Mouse (Mus musculus): Measurements from ENCODE around the gene Gsg1.

Gene Gsg1

GRCm38 (mm10) chr6:135206909-135207308 lies 47.2 kb downstream of the Gsg1 start:
- DNase-seq (ENCODE audit: low spot score in 2 of 2), result no peak

- DNase-seq (ENCODE audit: low spot score in 2 of 2), result no peak
Measured at GRCm38 (mm10) chr6:135205802-135206201, 48.3 kb downstream of the Gsg1 start.

GRCm38 (mm10) chr6:135204869-135205268 lies 49.3 kb downstream of the Gsg1 start:
- no peak for DNase-seq (ENCODE audit: low spot score in 2 of 2)

GRCm38 (mm10) chr6:135203737-135204136 lies 50.4 kb downstream of the Gsg1 start:
- DNase-seq (ENCODE audit: low spot score in 2 of 2), result no peak

- DNase-seq (ENCODE audit: low spot score in 2 of 2), result no peak
Measured at GRCm38 (mm10) chr6:135202668-135203067, 51.5 kb downstream of the Gsg1 start.

GRCm38 (mm10) chr6:135200122-135200957 lies 53.8 kb downstream of the Gsg1 start:
- no peak for DNase-seq (ENCODE audit: low spot score in 2 of 2)

- no peak for DNase-seq (ENCODE audit: low spot score in 2 of 2)
Measured at GRCm38 (mm10) chr6:135198726-135199125, 55.4 kb downstream of the Gsg1 start.

- peak; percentile 90 to 95 for DNase-seq (ENCODE audit: low spot score in 2 of 2)
Measured at GRCm38 (mm10) chr6:135197921-135198532, 56.1 kb downstream of the Gsg1 start, which contains the start of the genes Fam234b and Hebp1. Fam234b (plus strand) TSS chr6:135197977. Hebp1 (minus strand) TSS chr6:135198022.

GRCm38 (mm10) chr6:135197446-135197845 lies 56.7 kb downstream of the Gsg1 start:
- DNase-seq (ENCODE audit: low spot score in 2 of 2), result no peak

- DNase-seq (ENCODE audit: low spot score in 2 of 2), result peak; percentile 57 to 75
Measured at GRCm38 (mm10) chr6:135196707-135197106, 57.4 kb downstream of the Gsg1 start.

GRCm38 (mm10) chr6:135194907-135195306 lies 59.2 kb downstream of the Gsg1 start:
- no peak for DNase-seq (ENCODE audit: low spot score in 2 of 2)

GRCm38 (mm10) chr6:135193733-135194132 lies 60.4 kb downstream of the Gsg1 start:
- no peak for DNase-seq (ENCODE audit: low spot score in 2 of 2)

- no peak for DNase-seq (ENCODE audit: low spot score in 2 of 2)
Measured at GRCm38 (mm10) chr6:135192993-135193392, 61.2 kb downstream of the Gsg1 start.

- DNase-seq (ENCODE audit: low spot score in 2 of 2), result no peak
Measured at GRCm38 (mm10) chr6:135191906-135192305, 62.2 kb downstream of the Gsg1 start.

GRCm38 (mm10) chr6:135190122-135190521 lies 64.0 kb downstream of the Gsg1 start:
- no peak for DNase-seq (ENCODE audit: low spot score in 2 of 2)

GRCm38 (mm10) chr6:135188629-135189028 lies 65.5 kb downstream of the Gsg1 start:
- no peak for DNase-seq (ENCODE audit: low spot score in 2 of 2)

All from spleen, postnatal 4 days (tissue).